Mouse (Mus musculus): Measurements from ENCODE around the gene Gm42715. TPM values are rescaled to one million over a fixed set of nuclear protein-coding genes. Genes with fewer than 3 reads are reported as not detected.

Gm42715 gene
- polyA plus RNA-seq, 1 experiment from 2014 or later = 12.6 TPM

DNA sequence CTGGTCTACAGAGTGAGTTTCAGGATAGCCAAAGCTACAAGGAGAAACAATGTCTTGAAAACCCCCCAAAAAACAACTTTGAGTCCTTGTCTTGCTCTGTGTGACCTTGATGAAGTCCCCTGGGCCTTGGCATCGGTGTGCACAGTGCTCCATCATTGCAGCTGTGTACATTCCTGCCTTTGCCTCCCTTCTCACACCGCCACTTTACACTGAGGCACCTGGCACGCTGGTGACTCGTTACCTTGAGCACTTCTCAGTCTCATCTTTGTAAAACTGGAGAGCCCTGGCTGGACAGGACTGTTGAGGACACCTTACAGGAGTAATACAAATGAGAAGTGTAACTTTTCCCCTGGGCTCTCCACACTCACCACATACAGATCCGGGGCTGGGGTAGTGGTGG, 67.8 kb downstream of the Gm42715 start:
- peak overlapping the region; percentile 73 for H3K4me3 ChIP-seq (ENCODE audit: low read depth, low read length)
- no peaks in the 10 kb centered on the region for H3K27me3 ChIP-seq (replicated peaks; ENCODE audit: control insufficient read depth, insufficient read depth, low read length)
- peaks cover 16% of the 10 kb centered on the region for H3K4me1 ChIP-seq (ENCODE audit: control insufficient read depth, insufficient read depth, low read length)
- peak overlapping the region; percentile 60 for H3K4me2 ChIP-seq (ENCODE audit: low read length)
- no peak for DNase-seq (ENCODE audit: low spot score)
- 68% methylated on average over 5 of the region's 5 CpGs for WGBS
- peak overlapping the region; percentile 44; the same call in 1 of the 2 replicates for H3K9ac ChIP-seq (ENCODE audit: low read length)
- ATAC-seq = no peak
- H3K9me3 ChIP-seq (replicated peaks; ENCODE audit: control insufficient read depth, low read length) = no peaks in the 10 kb centered on the region
- peaks cover 53% of the 10 kb centered on the region for H3K36me3 ChIP-seq (ENCODE audit: control insufficient read depth, insufficient read depth, low read length)
- no peak overlapping the region for H3K27ac ChIP-seq (ENCODE audit: low read depth, low read length)

DNA sequence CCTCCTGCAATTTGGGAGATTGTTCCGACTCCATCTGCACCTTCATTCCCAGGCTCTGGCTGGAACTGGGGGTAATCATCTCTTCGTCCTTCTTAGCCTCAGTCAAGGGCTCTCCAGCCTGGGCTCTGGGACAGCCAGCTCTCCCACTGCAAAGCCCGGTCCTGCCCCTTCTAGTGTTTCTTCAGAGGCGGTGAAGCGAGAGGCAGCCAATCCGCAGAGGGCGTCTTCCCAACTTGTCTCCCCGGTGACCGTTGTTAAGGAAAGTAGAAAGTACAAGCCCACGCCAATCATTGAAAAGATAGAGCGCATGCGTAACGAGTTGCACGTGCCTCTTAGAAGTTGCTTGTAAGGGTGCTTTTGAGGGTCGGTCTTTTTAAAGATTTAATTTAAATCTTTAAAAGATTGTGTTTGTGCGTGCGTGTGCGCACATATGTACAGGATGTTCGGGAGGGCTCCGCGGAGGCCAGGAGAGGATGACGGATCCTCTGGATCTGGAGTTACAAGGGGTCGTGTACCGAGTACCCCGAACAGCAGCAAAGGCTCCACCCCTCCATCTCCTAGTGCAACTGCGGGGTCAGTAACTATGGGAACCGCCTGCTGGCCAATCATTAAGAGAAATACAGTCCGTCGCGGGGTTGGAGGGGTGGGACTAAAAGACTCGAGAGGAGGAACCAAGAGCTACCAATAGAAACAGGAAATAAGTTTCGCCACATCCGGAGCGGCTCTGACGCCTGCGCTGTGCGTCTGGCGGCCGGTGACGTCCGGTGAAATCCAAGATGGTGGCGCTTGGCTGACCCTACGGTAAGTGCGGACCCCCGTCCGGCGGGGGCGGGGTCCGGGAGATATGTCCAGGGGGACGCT, 68.9 kb downstream of the Gm42715 start, which contains the start of the genes Ccdc189 and Rnf40:
TSS of gene Ccdc189 (minus strand) at position 585 of the 861 bp plus-strand sequence.
TSS of gene Rnf40 (plus strand) at position 757 of the 861 bp plus-strand sequence.
- H3K27ac ChIP-seq (ENCODE audit: low read depth, low read length) = peak within 1 kb of the TSS; percentile 80
- H3K4me1 ChIP-seq (ENCODE audit: control insufficient read depth, insufficient read depth, low read length) = peaks cover 16% of the 10 kb centered on the region
- H3K4me3 ChIP-seq (ENCODE audit: low read depth, low read length) = peak within 1 kb of the TSS; percentile 73
- DNase-seq (ENCODE audit: low spot score) (peak; percentile 99), ATAC-seq (peak; percentile 98)
- peak within 1 kb of the TSS; percentile 81 for H3K9ac ChIP-seq (ENCODE audit: low read length)
- H3K36me3 ChIP-seq (ENCODE audit: control insufficient read depth, insufficient read depth, low read length) = peaks cover 53% of the 10 kb centered on the region
- WGBS = under 1% methylated on average over 50 of the region's 50 CpGs
- no peaks in the 10 kb centered on the region for H3K27me3 ChIP-seq (replicated peaks; ENCODE audit: control insufficient read depth, insufficient read depth, low read length)
- H3K4me2 ChIP-seq (ENCODE audit: low read length) = peak within 1 kb of the TSS; percentile 60
- H3K9me3 ChIP-seq (replicated peaks; ENCODE audit: control insufficient read depth, low read length) = no peaks in the 10 kb centered on the region

DNA sequence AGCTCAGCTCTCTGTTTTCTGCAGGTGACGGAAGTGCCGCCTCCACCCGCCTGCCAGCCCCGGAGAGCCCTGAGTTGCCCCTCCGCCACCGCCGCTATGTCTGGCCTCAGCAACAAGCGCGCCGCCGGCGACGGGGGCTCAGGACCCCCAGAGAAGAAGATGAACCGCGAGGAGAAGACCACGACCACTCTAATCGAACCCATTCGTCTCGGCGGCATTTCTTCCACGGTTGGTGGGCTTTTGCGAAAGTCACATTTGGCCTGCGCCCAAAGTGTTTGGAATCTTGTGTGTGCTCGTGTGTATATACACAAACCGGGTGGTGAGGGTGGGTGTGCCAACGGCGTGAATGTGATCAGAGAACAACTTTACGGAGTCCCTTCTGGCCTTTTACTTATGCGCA, 69.5 kb downstream of the Gm42715 start:
- ATAC-seq (no peak), DNase-seq (ENCODE audit: low spot score) (no peak)
- H3K4me3 ChIP-seq (ENCODE audit: low read depth, low read length) = peak overlapping the region; percentile 73
- H3K9me3 ChIP-seq (replicated peaks; ENCODE audit: control insufficient read depth, low read length) = no peaks in the 10 kb centered on the region
- H3K9ac ChIP-seq (ENCODE audit: low read length) = peak overlapping the region; percentile 81
- no peaks in the 10 kb centered on the region for H3K27me3 ChIP-seq (replicated peaks; ENCODE audit: control insufficient read depth, insufficient read depth, low read length)
- peaks cover 16% of the 10 kb centered on the region for H3K4me1 ChIP-seq (ENCODE audit: control insufficient read depth, insufficient read depth, low read length)
- 3% methylated on average over 29 of the region's 29 CpGs for WGBS
- peak overlapping the region; percentile 50; the same call in 1 of the 2 replicates for H3K27ac ChIP-seq (ENCODE audit: low read depth, low read length)
- peaks cover 53% of the 10 kb centered on the region for H3K36me3 ChIP-seq (ENCODE audit: control insufficient read depth, insufficient read depth, low read length)
- peak overlapping the region; percentile 60 for H3K4me2 ChIP-seq (ENCODE audit: low read length)

DNA sequence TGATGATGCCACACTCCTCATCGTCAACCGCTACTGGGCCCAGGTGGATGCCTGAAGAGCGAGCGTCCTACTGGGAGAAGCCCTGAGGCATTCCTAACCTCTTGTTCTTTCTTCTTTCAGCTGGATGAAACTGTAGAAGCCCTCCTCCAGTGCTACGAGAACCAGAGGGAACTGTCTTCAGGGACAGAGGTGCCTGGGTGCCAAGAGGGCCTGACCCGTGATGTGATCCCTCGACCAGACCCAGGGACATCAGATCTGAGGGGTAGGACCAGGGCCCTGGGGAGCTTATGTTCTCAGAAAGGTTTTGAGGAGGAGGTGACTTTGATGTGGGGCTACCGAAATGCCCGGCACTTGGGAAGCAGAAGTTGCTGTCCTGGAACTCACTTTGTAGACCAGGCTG, 70.3 kb downstream of the Gm42715 start:
- peaks cover 16% of the 10 kb centered on the region for H3K4me1 ChIP-seq (ENCODE audit: control insufficient read depth, insufficient read depth, low read length)
- H3K36me3 ChIP-seq (ENCODE audit: control insufficient read depth, insufficient read depth, low read length) = peaks cover 53% of the 10 kb centered on the region
- no peaks in the 10 kb centered on the region for H3K9me3 ChIP-seq (replicated peaks; ENCODE audit: control insufficient read depth, low read length)
- H3K4me2 ChIP-seq (ENCODE audit: low read length) = peak overlapping the region; percentile 60
- no peaks in the 10 kb centered on the region for H3K27me3 ChIP-seq (replicated peaks; ENCODE audit: control insufficient read depth, insufficient read depth, low read length)
- H3K27ac ChIP-seq (ENCODE audit: low read depth, low read length) = no peak overlapping the region
- H3K9ac ChIP-seq (ENCODE audit: low read length) = no peak overlapping the region; the same call in 1 of the 2 replicates
- WGBS = 92% methylated on average over 9 of the region's 9 CpGs
- ATAC-seq (no peak), DNase-seq (ENCODE audit: low spot score) (no peak)
- peak overlapping the region; percentile 73 for H3K4me3 ChIP-seq (ENCODE audit: low read depth, low read length)

DNA sequence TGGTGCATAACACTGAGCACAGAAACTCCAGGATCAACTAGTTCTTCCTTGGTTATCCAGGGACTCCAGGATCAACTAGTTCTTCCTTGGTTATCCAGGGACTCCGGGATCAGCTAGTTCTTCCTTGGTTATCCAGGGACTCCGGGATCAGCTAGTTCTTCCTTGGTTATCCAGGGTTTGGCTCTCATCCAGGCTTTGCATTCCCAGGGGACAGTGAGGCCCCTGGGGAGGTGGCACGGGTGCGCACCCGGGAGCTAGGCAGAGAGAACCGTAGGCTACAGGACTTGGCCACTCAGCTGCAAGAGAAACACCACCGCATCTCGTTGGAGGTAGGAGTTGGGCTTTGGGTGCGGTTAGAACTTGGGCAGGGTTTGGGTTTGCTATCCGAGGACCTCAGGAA, 71.7 kb downstream of the Gm42715 start:
- ATAC-seq (no peak), DNase-seq (ENCODE audit: low spot score) (no peak)
- no peak overlapping the region for H3K27ac ChIP-seq (ENCODE audit: low read depth, low read length)
- H3K9ac ChIP-seq (ENCODE audit: low read length) = no peak overlapping the region
- peaks cover 65% of the 10 kb centered on the region for H3K36me3 ChIP-seq (ENCODE audit: control insufficient read depth, insufficient read depth, low read length)
- no peak overlapping the region for H3K4me2 ChIP-seq (ENCODE audit: low read length)
- 86% methylated on average over 10 of the region's 10 CpGs for WGBS
- H3K27me3 ChIP-seq (replicated peaks; ENCODE audit: control insufficient read depth, insufficient read depth, low read length) = no peaks in the 10 kb centered on the region
- H3K4me3 ChIP-seq (ENCODE audit: low read depth, low read length) = no peak overlapping the region
- H3K9me3 ChIP-seq (replicated peaks; ENCODE audit: control insufficient read depth, low read length) = no peaks in the 10 kb centered on the region
- H3K4me1 ChIP-seq (ENCODE audit: control insufficient read depth, insufficient read depth, low read length) = peaks cover 16% of the 10 kb centered on the region

DNA sequence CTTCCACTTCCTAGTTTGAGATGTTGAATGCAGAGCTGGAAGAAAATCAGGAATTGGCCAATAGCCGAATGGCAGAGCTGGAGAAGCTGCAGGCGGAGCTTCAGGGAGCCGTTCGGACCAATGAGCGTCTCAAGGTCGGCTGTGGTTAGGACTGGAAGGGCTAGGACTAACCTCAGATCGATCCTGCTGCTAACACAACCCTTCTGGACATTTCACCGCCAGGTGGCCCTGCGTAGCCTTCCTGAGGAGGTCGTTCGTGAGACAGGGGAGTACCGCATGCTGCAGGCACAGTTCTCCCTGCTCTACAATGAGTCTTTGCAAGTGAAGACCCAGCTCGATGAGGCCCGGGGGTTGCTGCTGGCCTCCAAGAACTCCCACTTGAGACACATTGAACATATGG, 73.2 kb downstream of the Gm42715 start:
- DNase-seq (ENCODE audit: low spot score) (no peak), ATAC-seq (no peak)
- H3K4me2 ChIP-seq (ENCODE audit: low read length) = no peak overlapping the region
- H3K36me3 ChIP-seq (ENCODE audit: control insufficient read depth, insufficient read depth, low read length) = peaks cover 80% of the 10 kb centered on the region
- no peaks in the 10 kb centered on the region for H3K27me3 ChIP-seq (replicated peaks; ENCODE audit: control insufficient read depth, insufficient read depth, low read length)
- H3K4me1 ChIP-seq (ENCODE audit: control insufficient read depth, insufficient read depth, low read length) = peaks cover 11% of the 10 kb centered on the region
- WGBS = 88% methylated on average over 14 of the region's 14 CpGs
- no peaks in the 10 kb centered on the region for H3K9me3 ChIP-seq (replicated peaks; ENCODE audit: control insufficient read depth, low read length)
- no peak overlapping the region for H3K27ac ChIP-seq (ENCODE audit: low read depth, low read length)
- H3K4me3 ChIP-seq (ENCODE audit: low read depth, low read length) = no peak overlapping the region
- H3K9ac ChIP-seq (ENCODE audit: low read length) = no peak overlapping the region

DNA sequence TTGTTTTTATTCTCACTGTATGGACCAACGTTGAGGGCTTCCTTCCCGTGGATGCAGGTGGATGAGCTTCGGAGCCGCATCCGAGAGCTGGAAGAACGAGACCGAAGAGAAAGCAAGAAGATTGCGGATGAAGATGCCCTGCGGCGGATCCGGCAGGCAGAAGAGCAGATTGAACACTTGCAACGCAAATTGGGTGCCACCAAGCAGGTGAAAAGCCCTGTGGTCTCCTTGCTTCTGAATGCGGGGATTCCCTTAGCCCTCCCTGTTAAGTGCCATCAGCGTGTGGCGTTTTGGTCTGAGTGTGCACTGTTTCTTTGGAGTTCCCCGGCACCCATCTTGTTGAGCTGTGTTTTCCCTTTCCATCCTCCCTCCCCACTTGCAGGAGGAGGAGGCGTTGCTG, 77.4 kb downstream of the Gm42715 start:
- H3K4me1 ChIP-seq (ENCODE audit: control insufficient read depth, insufficient read depth, low read length) = no peaks in the 10 kb centered on the region
- 98% methylated on average over 17 of the region's 17 CpGs for WGBS
- H3K4me2 ChIP-seq (ENCODE audit: low read length) = no peak overlapping the region
- H3K27me3 ChIP-seq (replicated peaks; ENCODE audit: control insufficient read depth, insufficient read depth, low read length) = no peaks in the 10 kb centered on the region
- DNase-seq (ENCODE audit: low spot score) (no peak), ATAC-seq (no peak)
- H3K36me3 ChIP-seq (ENCODE audit: control insufficient read depth, insufficient read depth, low read length) = peaks cover 100% of the 10 kb centered on the region
- H3K9me3 ChIP-seq (replicated peaks; ENCODE audit: control insufficient read depth, low read length) = no peaks in the 10 kb centered on the region
- H3K9ac ChIP-seq (ENCODE audit: low read length) = no peak overlapping the region
- no peak overlapping the region for H3K27ac ChIP-seq (ENCODE audit: low read depth, low read length)
- H3K4me3 ChIP-seq (ENCODE audit: low read depth, low read length) = no peak overlapping the region

DNA sequence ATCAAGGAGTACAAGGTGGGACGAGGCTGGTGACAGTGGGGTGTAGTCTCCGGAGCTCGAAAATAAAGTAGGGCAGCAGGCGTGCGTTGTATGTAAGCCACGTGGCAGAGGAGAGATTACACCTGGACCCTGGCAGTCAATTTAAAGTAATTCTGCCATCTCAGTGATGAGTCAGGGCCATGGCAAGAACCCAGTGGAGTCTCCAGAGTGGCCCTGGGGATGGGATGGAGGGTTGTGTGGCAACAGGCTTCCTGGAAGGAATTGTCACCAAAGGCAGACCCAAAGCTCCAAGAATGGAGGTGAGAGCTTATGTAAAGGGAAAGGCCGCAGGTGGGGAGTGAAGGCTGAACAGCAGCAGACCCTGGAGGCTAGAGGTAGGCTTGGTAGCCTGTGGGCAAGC, 81.2 kb downstream of the Gm42715 start:
- DNase-seq (ENCODE audit: low spot score) (no peak), ATAC-seq (no peak)
- Histone ChIP-seq H3K4me2 (ENCODE audit: low read length) (no peak overlapping the region), H3K4me3 (ENCODE audit: low read depth, low read length) (no peak overlapping the region), H3K9ac (ENCODE audit: low read length) (no peak overlapping the region), H3K36me3 (ENCODE audit: control insufficient read depth, insufficient read depth, low read length) (peaks cover 95% of the 10 kb centered on the region), H3K4me1 (ENCODE audit: control insufficient read depth, insufficient read depth, low read length) (no peaks in the 10 kb centered on the region), H3K9me3 (replicated peaks; ENCODE audit: control insufficient read depth, low read length) (no peaks in the 10 kb centered on the region), H3K27ac (ENCODE audit: low read depth, low read length) (no peak overlapping the region), H3K27me3 (replicated peaks; ENCODE audit: control insufficient read depth, insufficient read depth, low read length) (no peaks in the 10 kb centered on the region)
- WGBS = 96% methylated on average over 7 of the region's 7 CpGs

DNA sequence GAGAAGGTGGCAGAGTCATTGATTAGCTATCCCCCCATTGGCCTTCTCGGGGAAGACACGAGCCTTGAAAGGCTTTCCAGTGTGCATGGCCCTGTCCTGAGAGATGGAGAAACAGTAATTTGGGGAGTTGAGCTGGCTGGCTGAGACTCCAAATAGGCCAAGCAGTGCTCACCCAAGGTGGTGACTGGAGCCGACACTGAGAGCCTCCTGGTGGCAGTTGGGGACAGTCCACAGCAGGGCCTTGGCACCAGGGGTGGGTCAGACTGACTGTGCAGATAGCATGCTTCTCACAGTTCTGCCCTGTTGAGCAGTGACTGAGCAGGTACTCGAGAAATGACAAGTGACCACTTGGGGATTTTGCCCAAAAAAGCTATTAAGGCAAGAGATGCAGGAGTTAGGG, 82.4 kb downstream of the Gm42715 start:
- no peak for ATAC-seq
- Histone ChIP-seq H3K27me3 (replicated peaks; ENCODE audit: control insufficient read depth, insufficient read depth, low read length) (no peaks in the 10 kb centered on the region), H3K9ac (ENCODE audit: low read length) (no peak overlapping the region), H3K9me3 (replicated peaks; ENCODE audit: control insufficient read depth, low read length) (no peaks in the 10 kb centered on the region), H3K4me1 (ENCODE audit: control insufficient read depth, insufficient read depth, low read length) (no peaks in the 10 kb centered on the region), H3K4me2 (ENCODE audit: low read length) (no peak overlapping the region), H3K27ac (ENCODE audit: low read depth, low read length) (no peak overlapping the region), H3K4me3 (ENCODE audit: low read depth, low read length) (no peak overlapping the region), H3K36me3 (ENCODE audit: control insufficient read depth, insufficient read depth, low read length) (peaks cover 90% of the 10 kb centered on the region)
- WGBS = 86% methylated on average over 4 of the region's 4 CpGs
- DNase-seq (ENCODE audit: low spot score) = no peak

Data from forebrain, embryonic 14.5 days (tissue).